Mouse (Mus musculus): Measurements from ENCODE around the gene Pde4b. TPM values are rescaled to one million over a fixed set of nuclear protein-coding genes. Genes with fewer than 3 reads are reported as not detected.

The Pde4b gene
- polyA plus RNA-seq, 1 experiment from 2014 or later: 4.2 TPM

- no peak for ATAC-seq
- H3K36me3 ChIP-seq: no peaks in the 10 kb centered on the region
- H3K4me1 ChIP-seq: no peaks in the 10 kb centered on the region
- no peak overlapping the region for H3K4me2 ChIP-seq
- H3K9ac ChIP-seq: no peak overlapping the region
- H3K4me3 ChIP-seq: no peak overlapping the region
- H3K27ac ChIP-seq: no peak overlapping the region
- no peaks in the 10 kb centered on the region for H3K27me3 ChIP-seq (replicated peaks)
- H3K9me3 ChIP-seq (replicated peaks): no peaks in the 10 kb centered on the region
- WGBS (ENCODE audit: insufficient replicate concordance): 53% methylated on average over 4 of the region's 4 CpGs
Measured at GRCm38 (mm10) chr4:102623789-102624611, 536.7 kb downstream of the Pde4b start.

DNA sequence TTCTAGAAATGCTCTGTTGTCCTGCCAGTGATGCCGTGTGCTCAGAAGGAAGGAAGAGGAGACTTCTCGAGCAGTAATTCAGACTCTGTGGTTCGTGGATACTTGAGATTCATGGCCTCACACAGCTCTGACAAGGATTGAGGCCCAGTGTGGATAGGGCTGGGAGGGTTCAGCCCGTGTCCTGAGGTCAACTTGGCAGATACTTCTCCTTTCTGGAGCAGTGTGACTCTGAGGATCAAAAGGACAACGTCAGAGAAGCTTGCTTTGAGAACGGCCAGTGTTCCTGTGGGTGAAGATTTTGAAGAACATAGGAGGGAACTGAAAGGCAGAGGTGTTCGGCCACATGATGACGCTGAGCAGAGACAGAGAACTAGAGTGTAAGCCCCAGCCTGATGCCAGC is 537.6 kb downstream of the Pde4b start:
- Histone ChIP-seq H3K4me3 (no peak overlapping the region), H3K4me1 (no peaks in the 10 kb centered on the region), H3K9me3 (replicated peaks) (no peaks in the 10 kb centered on the region), H3K27me3 (replicated peaks) (no peaks in the 10 kb centered on the region), H3K27ac (no peak overlapping the region), H3K4me2 (no peak overlapping the region), H3K9ac (no peak overlapping the region), H3K36me3 (no peaks in the 10 kb centered on the region)
- WGBS (ENCODE audit: insufficient replicate concordance): 25% methylated on average over 8 of the region's 8 CpGs
- ATAC-seq: no peak

- Histone ChIP-seq H3K4me2 (no peak overlapping the region), H3K27me3 (replicated peaks) (no peaks in the 10 kb centered on the region), H3K9me3 (replicated peaks) (no peaks in the 10 kb centered on the region), H3K9ac (no peak overlapping the region), H3K36me3 (no peaks in the 10 kb centered on the region), H3K4me1 (no peaks in the 10 kb centered on the region), H3K27ac (no peak overlapping the region), H3K4me3 (no peak overlapping the region)
- WGBS (ENCODE audit: insufficient replicate concordance): 74% methylated on average over 4 of the region's 4 CpGs
- ATAC-seq: no peak
Measured at GRCm38 (mm10) chr4:102627799-102628198, 540.5 kb downstream of the Pde4b start.

DNA sequence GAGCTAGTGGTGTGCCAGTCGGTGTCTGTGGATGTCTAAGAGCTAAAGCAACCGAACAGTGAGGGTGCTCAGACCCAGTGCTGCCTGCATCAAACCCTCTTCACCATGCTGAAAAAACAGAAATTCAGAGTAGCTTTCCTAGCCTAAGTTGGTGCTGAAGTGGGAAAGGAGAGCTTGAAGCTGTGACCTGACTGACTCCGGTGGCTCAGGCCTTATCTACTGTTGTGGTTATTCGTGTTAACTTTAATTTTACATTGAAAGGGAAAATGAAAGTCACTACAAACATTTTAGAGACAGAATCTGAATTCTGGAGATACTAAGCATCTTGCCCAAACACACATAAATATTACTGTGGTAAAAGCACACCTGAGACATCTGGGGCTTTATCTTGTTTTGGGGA is 542.3 kb downstream of the Pde4b start:
- H3K4me2 ChIP-seq: no peak overlapping the region
- no peaks in the 10 kb centered on the region for H3K9me3 ChIP-seq (replicated peaks)
- no peaks in the 10 kb centered on the region for H3K36me3 ChIP-seq
- ATAC-seq: no peak
- WGBS (ENCODE audit: insufficient replicate concordance): 42% methylated on average over 4 of the region's 4 CpGs
- no peak overlapping the region for H3K9ac ChIP-seq
- no peak overlapping the region for H3K4me3 ChIP-seq
- no peaks in the 10 kb centered on the region for H3K4me1 ChIP-seq
- no peaks in the 10 kb centered on the region for H3K27me3 ChIP-seq (replicated peaks)
- no peak overlapping the region for H3K27ac ChIP-seq

- 38% methylated on average over 6 of the region's 6 CpGs for WGBS (ENCODE audit: insufficient replicate concordance)
- Histone ChIP-seq H3K27me3 (replicated peaks) (no peaks in the 10 kb centered on the region), H3K36me3 (no peaks in the 10 kb centered on the region), H3K27ac (no peak overlapping the region), H3K9me3 (replicated peaks) (no peaks in the 10 kb centered on the region), H3K4me3 (no peak overlapping the region), H3K4me2 (no peak overlapping the region), H3K4me1 (no peaks in the 10 kb centered on the region), H3K9ac (no peak overlapping the region)
- no peak for ATAC-seq
Measured at GRCm38 (mm10) chr4:102630261-102630660, 542.9 kb downstream of the Pde4b start.

DNA sequence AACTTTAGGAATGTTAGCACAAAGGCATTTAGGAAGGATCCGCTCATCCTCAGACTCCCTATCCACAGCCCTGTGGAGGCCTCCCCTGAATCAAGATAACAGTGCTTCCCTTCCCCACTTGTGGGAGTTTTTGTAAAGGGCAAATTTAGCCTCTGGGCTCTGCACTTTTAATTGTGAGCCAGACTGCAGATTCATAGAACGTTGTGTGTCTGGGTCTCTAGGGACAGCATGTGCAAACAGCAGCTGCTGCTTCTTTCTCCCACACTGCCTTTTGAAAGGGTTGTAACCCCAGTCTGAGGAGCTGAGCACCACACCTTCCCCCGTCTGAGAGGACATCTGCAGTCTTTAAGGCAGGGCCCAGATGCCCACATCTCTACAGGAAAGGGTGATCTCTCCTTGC is 544.3 kb downstream of the Pde4b start:
- Histone ChIP-seq H3K9me3 (replicated peaks) (no peaks in the 10 kb centered on the region), H3K9ac (no peak overlapping the region), H3K4me2 (no peak overlapping the region), H3K4me1 (no peaks in the 10 kb centered on the region), H3K36me3 (no peaks in the 10 kb centered on the region), H3K4me3 (no peak overlapping the region), H3K27me3 (replicated peaks) (no peaks in the 10 kb centered on the region), H3K27ac (no peak overlapping the region)
- no peak for ATAC-seq
- 61% methylated on average over 3 of the region's 3 CpGs for WGBS (ENCODE audit: insufficient replicate concordance)

GRCm38 (mm10) chr4:102633241-102633640 is 545.9 kb downstream of the Pde4b start:
- 66% methylated on average over 5 of the region's 5 CpGs for WGBS (ENCODE audit: insufficient replicate concordance)
- Histone ChIP-seq H3K27ac (no peak overlapping the region), H3K27me3 (replicated peaks) (no peaks in the 10 kb centered on the region), H3K9me3 (replicated peaks) (no peaks in the 10 kb centered on the region), H3K4me1 (no peaks in the 10 kb centered on the region), H3K4me3 (no peak overlapping the region), H3K4me2 (no peak overlapping the region), H3K9ac (no peak overlapping the region), H3K36me3 (no peaks in the 10 kb centered on the region)
- ATAC-seq: no peak

DNA sequence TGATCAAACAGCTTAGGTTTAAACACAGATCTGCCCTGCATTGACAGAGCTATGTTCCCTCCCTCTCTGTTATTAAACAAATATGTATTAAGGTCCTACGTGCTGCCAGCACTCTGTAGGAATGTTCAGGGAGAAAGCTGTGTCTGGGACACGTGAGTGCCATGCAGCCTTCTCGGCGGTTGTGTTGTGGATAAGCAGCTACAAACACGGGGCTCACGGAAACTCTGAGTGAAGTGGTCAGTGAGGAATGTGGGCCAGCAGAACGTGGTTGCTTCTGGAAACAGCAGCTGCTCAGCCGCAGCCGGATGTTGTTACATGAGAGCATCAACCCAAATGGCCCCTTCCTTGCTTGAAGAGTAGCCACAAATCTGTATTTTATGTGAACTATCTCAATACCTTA is 547.9 kb downstream of the Pde4b start:
- no peak overlapping the region for H3K4me2 ChIP-seq
- 20% methylated on average over 9 of the region's 9 CpGs for WGBS (ENCODE audit: insufficient replicate concordance)

GRCm38 (mm10) chr4:102635944-102636343 is 548.6 kb downstream of the Pde4b start:
- no peak overlapping the region for H3K4me2 ChIP-seq
- H3K9ac ChIP-seq: no peak overlapping the region
- no peak overlapping the region for H3K4me3 ChIP-seq
- 8% methylated on average over 8 of the region's 8 CpGs for WGBS (ENCODE audit: insufficient replicate concordance)
- no peaks in the 10 kb centered on the region for H3K27me3 ChIP-seq (replicated peaks)
- H3K27ac ChIP-seq: no peak overlapping the region
- H3K4me1 ChIP-seq: no peaks in the 10 kb centered on the region
- peak; percentile 42 for ATAC-seq
- H3K36me3 ChIP-seq: no peaks in the 10 kb centered on the region
- H3K9me3 ChIP-seq (replicated peaks): no peaks in the 10 kb centered on the region

More for the DNA sequence above, 547.9 kb downstream of the Pde4b start:
- Histone ChIP-seq H3K27me3 (replicated peaks) (no peaks in the 10 kb centered on the region), H3K27ac (no peak overlapping the region), H3K4me1 (no peaks in the 10 kb centered on the region), H3K36me3 (no peaks in the 10 kb centered on the region), H3K9me3 (replicated peaks) (no peaks in the 10 kb centered on the region), H3K4me3 (no peak overlapping the region), H3K9ac (no peak overlapping the region)
- no peak for ATAC-seq

DNA sequence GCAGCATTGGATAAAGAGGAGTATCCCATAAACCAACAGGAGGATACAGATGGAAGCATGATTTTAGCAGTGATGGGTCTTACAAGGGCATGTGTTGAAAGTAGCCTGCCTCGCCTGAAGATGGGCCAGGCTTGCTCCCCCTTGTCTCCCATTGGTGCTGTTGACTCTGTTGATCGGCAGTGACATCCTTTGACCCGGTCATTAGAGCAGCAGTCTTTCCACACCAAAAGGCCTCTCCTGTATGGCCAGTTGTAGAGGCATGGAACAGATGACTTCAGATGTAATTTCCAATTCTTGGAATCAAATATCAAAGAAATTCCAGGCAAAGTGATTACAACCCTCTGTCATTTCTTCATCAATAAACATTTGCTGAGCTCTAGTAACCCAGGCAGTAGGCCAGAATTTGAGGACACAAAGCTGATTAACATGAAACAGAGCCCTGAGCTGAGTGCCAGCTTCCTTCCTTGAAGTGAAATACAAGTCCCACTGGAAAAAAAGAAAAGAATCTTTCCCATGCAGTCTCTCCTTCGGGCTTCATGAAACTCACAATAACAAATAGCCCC is 550.1 kb downstream of the Pde4b start:
- Histone ChIP-seq H3K9ac (no peak overlapping the region), H3K36me3 (no peaks in the 10 kb centered on the region), H3K9me3 (replicated peaks) (no peaks in the 10 kb centered on the region), H3K27me3 (replicated peaks) (no peaks in the 10 kb centered on the region), H3K27ac (no peak overlapping the region), H3K4me2 (no peak overlapping the region), H3K4me1 (no peaks in the 10 kb centered on the region), H3K4me3 (no peak overlapping the region)
- no peak for ATAC-seq
- 59% methylated on average over 4 of the region's 4 CpGs for WGBS (ENCODE audit: insufficient replicate concordance)

- Histone ChIP-seq H3K4me3 (no peak overlapping the region), H3K36me3 (no peaks in the 10 kb centered on the region), H3K4me2 (no peak overlapping the region), H3K4me1 (no peaks in the 10 kb centered on the region), H3K9ac (no peak overlapping the region), H3K27ac (no peak overlapping the region), H3K27me3 (replicated peaks) (no peaks in the 10 kb centered on the region), H3K9me3 (replicated peaks) (no peaks in the 10 kb centered on the region)
- 55% methylated on average over 4 of the region's 4 CpGs for WGBS (ENCODE audit: insufficient replicate concordance)
- no peak for ATAC-seq
Measured at GRCm38 (mm10) chr4:102640942-102641341, 553.6 kb downstream of the Pde4b start.

- Histone ChIP-seq H3K4me3 (no peak overlapping the region), H3K36me3 (no peaks in the 10 kb centered on the region), H3K9ac (no peak overlapping the region), H3K4me1 (no peaks in the 10 kb centered on the region), H3K9me3 (replicated peaks) (no peaks in the 10 kb centered on the region), H3K27me3 (replicated peaks) (no peaks in the 10 kb centered on the region), H3K27ac (no peak overlapping the region), H3K4me2 (no peak overlapping the region)
- WGBS (ENCODE audit: insufficient replicate concordance): 21% methylated on average over 6 of the region's 6 CpGs
- no peak for ATAC-seq
Measured at GRCm38 (mm10) chr4:102644062-102644461, 556.7 kb downstream of the Pde4b start.

Measured in liver, embryonic 12.5 days (tissue).